Mouse (Mus musculus) limb, embryonic 11.5 days (tissue): ENCODE data around the gene Sbno2. TPM values are rescaled to one million over a fixed set of nuclear protein-coding genes. Genes with fewer than 3 reads are reported as not detected.

Experiments
- ATAC-seq: fragments of 200-750 bp; cut with Nextera tagmentation; 2 replicates; pipeline ENCODE4 v1.8.0; 2017; ENCODE audit warnings: low read depth; ENCODE audit not compliant: insufficient number of reproducible peaks, low FRiP score, low TSS enrichment
- DNase-seq: peaks from one replicate; pipeline ENCODE4 v3.0.0-alpha.2; 2015; ENCODE audit warnings: low spot score
- H3K27ac ChIP-seq: fragments of 300-500 bp; sonication (generic); replicated peaks from 2 replicates; pipeline ENCODE4 v1.5.1; 2014; ENCODE audit warnings: low read depth, mild to moderate bottlenecking, low read length
- H3K27me3 ChIP-seq: fragments of 300-500 bp; sonication (generic); 2 replicates; pipeline ENCODE4 v1.6.1; 2014; ENCODE audit warnings: mild to moderate bottlenecking, low read length, mixed read lengths; ENCODE audit not compliant: control insufficient read depth, insufficient read depth
- H3K36me3 ChIP-seq: fragments of 300-500 bp; sonication (generic); 2 replicates; pipeline ENCODE4 v1.6.1; 2014; ENCODE audit warnings: mild to moderate bottlenecking, low read length, moderate library complexity, mixed read lengths; ENCODE audit not compliant: control insufficient read depth, insufficient read depth
- H3K4me1 ChIP-seq: fragments of 300-500 bp; sonication (generic); 2 replicates; pipeline ENCODE4 v1.6.1; 2014; ENCODE audit warnings: low read length, mixed read lengths; ENCODE audit not compliant: control insufficient read depth, insufficient read depth
- H3K4me2 ChIP-seq: fragments of 300-500 bp; sonication (generic); 2 replicates; pipeline ENCODE4 v1.6.1; 2014; ENCODE audit warnings: low read depth, mild to moderate bottlenecking, moderate library complexity; ENCODE audit not compliant: severe bottlenecking
- H3K4me3 ChIP-seq: fragments of 300-500 bp; sonication (generic); 2 replicates; pipeline ENCODE4 v1.5.1; 2014; ENCODE audit warnings: low read depth, low read length
- H3K9ac ChIP-seq: fragments of 300-500 bp; sonication (generic); 2 replicates; pipeline ENCODE4 v1.6.1; 2014; ENCODE audit warnings: mild to moderate bottlenecking, low read length
- H3K9me3 ChIP-seq: fragments of 300-500 bp; sonication (generic); 2 replicates; pipeline ENCODE4 v1.6.1; 2016; ENCODE audit warnings: low read length; ENCODE audit not compliant: control insufficient read depth
- WGBS: fragments of 180-500 bp; shearing (Covaris S2); extraction: QIAGEN DNeasy Blood & Tissue Kit; methylation state at CpG from one replicate; pipeline ENCODE4 v1.1.7; 2014; 5-methylcytosine and 5-hydroxymethylcytosine counted together
- polyA plus RNA-seq: library from polyadenylated mRNA; unstranded; fragments of >200 nt; fragmentation: Nextera tagmentation; extraction: Ambion mirVana; gene quantifications from 2 replicates; pipeline ENCODE4 v1.2.1, GENCODE M21; 2014

Sbno2 gene
- polyA plus RNA-seq, 1 experiment from 2014 or later, result 8.1 TPM

DNA sequence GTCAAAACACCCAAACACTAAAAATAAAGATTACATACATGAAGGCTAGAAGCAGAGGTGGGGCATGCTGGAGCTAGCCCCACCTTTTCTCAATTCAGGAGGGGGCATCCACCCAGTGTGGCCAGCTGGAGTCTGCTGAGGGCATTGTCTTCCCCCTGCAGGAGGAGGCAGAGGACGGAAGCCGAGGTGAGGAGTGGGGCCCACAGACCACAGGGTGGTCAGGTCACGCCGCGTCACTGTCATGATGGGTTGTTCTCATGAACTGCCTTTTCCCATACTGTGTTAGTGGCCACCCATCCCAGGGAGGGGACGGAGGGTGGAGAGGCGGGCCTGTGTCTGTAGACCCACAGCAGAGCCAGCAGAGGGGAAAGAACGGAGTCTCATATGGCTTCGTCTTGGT lies 75.2 kb downstream of the Sbno2 start:
- 90% methylated on average over 9 of the region's 9 CpGs for WGBS
- Histone ChIP-seq H3K27ac (no peak overlapping the region), H3K36me3 (peaks cover 5% of the 10 kb centered on the region; the same call in 1 of the 2 replicates), H3K9ac (no peak overlapping the region), H3K9me3 (no peaks in the 10 kb centered on the region), H3K27me3 (no peaks in the 10 kb centered on the region), H3K4me3 (no peak overlapping the region), H3K4me1 (no peaks in the 10 kb centered on the region), H3K4me2 (no peak overlapping the region)
- ATAC-seq (no peak), DNase-seq (no peak)

DNA sequence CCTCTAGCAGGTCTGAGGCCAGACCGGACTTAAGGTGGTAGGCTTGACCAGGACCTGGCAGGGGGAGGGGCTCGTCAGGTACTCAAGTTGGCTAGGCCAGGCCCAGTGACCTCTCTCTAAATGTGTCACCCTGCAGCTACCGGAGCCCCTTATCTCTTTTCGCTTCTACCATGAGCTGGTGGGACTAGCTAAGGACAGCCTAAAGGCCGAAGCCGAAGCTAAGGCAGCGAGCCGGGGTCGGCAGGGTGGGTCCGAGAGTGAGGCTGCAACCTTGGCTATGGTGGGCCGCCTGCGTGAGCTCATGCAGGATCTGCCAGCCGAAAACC lies 76.9 kb downstream of the Sbno2 start:
- no peak overlapping the region for H3K4me2 ChIP-seq
- no peak overlapping the region for H3K27ac ChIP-seq
- H3K4me1 ChIP-seq, result no peaks in the 10 kb centered on the region
- no peak overlapping the region for H3K4me3 ChIP-seq
- 93% methylated on average over 13 of the region's 13 CpGs for WGBS
- H3K36me3 ChIP-seq, result peaks cover 4% of the 10 kb centered on the region; the same call in 1 of the 2 replicates
- ATAC-seq (no peak), DNase-seq (no peak)
- H3K9ac ChIP-seq, result no peak overlapping the region
- no peaks in the 10 kb centered on the region for H3K9me3 ChIP-seq
- H3K27me3 ChIP-seq, result no peaks in the 10 kb centered on the region

DNA sequence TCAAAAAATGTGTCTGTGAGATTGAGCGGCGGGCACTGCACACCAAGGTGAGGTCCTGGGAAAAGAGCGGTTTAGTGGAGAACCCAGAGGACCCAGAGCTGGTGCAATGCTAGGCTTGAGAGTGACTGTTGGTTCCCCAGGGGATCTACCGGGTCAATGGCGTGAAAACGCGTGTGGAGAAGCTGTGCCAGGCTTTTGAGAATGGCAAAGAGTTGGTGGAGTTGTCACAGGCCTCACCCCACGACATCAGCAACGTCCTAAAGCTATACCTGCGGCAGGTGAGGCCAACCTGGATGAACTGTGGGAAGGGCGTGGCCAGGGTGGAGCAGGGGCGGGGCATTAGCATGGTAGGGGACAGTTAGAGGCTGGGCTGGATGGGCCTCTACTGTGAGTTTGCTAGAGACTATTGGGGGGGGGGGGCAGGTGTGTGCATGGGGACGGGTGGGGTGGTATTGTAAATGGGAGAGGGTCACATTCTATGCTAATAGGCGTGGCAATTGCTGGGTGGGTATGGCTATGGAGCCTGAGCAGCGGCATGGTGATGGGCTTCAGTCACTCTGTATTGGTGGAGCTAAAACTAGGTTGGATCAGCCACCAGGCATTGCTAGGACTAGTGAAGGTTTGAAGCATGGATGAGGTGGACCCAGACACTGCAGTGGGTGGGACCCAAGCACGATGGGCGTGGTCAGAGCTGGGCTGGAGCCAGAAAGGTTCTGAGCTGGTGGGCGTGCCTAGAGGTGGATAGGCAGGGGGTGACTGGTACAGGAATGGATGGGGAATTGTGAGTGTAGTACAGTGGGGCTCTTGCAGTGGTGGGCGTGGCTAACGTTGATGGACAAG lies 77.5 kb downstream of the Sbno2 start:
- H3K27me3 ChIP-seq, result no peaks in the 10 kb centered on the region
- DNase-seq, result no peak
- no peak for ATAC-seq
- H3K27ac ChIP-seq, result no peak overlapping the region
- H3K36me3 ChIP-seq, result peaks cover 4% of the 10 kb centered on the region; the same call in 1 of the 2 replicates
- H3K4me1 ChIP-seq, result no peaks in the 10 kb centered on the region
- no peak overlapping the region for H3K4me2 ChIP-seq
- 71% methylated on average over 20 of the region's 20 CpGs for WGBS
- no peak overlapping the region for H3K9ac ChIP-seq
- H3K4me3 ChIP-seq, result no peak overlapping the region
- no peaks in the 10 kb centered on the region for H3K9me3 ChIP-seq

DNA sequence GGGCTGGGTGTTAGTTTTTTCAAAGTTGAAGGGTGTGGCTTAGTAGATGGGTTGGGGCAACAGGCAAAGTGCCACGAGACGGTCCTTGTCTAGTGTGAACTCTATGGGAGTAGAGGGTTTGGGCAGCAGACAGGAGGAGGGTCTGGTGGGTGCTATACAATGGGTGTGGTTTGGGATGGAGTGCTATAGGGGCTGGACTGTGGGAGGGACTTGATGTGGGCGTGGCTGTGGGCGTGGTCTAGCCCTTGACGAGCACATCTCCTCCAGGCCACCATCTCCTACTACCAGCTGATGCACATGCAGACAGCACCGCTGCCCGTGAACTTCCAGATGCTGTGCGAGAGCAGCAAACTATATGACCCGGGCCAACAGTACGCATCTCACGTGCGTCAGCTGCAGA lies 79.5 kb downstream of the Sbno2 start:
- Histone ChIP-seq H3K4me2 (no peak overlapping the region), H3K9me3 (no peaks in the 10 kb centered on the region), H3K9ac (no peak overlapping the region), H3K27me3 (no peaks in the 10 kb centered on the region), H3K36me3 (peaks cover 8% of the 10 kb centered on the region; the same call in 1 of the 2 replicates), H3K4me1 (no peaks in the 10 kb centered on the region), H3K27ac (no peak overlapping the region), H3K4me3 (no peak overlapping the region)
- DNase-seq, result no peak
- 61% methylated on average over 12 of the region's 12 CpGs for WGBS
- ATAC-seq, result no peak

DNA sequence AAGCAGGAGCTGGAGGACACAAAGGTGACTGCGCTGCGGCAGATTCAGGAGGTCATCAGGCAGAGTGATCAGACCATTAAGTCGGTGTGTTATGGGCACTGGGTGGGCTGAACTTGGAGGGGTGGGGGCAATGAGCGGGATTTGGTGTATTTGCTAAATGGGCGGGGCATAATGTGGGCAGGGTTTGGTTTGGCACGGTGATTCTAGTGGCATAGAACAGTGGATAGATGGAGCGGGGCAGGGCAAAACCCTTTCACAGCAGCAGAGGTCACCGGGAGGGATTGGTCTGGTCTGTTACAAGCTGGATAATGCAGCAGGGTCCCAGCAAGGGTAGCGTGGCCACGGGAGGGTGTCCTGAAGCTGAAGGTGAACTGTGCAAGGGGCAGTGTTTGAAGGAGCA lies 79.9 kb downstream of the Sbno2 start:
- H3K4me3 ChIP-seq, result no peak overlapping the region
- no peak overlapping the region for H3K9ac ChIP-seq
- 79% methylated on average over 10 of the region's 10 CpGs for WGBS
- H3K36me3 ChIP-seq, result peaks cover 8% of the 10 kb centered on the region; the same call in 1 of the 2 replicates
- H3K27me3 ChIP-seq, result no peaks in the 10 kb centered on the region
- ATAC-seq (no peak), DNase-seq (no peak)
- no peaks in the 10 kb centered on the region for H3K4me1 ChIP-seq
- no peak overlapping the region for H3K27ac ChIP-seq
- no peak overlapping the region for H3K4me2 ChIP-seq
- H3K9me3 ChIP-seq, result no peaks in the 10 kb centered on the region

DNA sequence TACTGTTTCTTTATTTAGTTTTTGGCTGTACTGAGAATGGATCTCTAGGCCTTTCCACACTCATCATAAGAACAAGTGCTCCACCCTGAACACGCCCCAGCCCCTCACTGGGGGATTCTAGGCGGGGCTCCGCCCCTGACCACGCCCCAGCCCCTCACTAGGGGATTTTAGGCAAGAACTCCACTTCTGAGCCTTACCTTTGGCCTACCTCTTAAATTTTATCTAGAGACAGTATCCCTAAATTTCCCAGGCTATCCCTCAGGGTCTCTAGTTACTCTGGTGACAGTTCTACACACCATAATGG lies 80.4 kb downstream of the Sbno2 start:
- Histone ChIP-seq H3K36me3 (peaks cover 8% of the 10 kb centered on the region; the same call in 1 of the 2 replicates), H3K4me3 (no peak overlapping the region), H3K9ac (no peak overlapping the region), H3K27me3 (no peaks in the 10 kb centered on the region), H3K9me3 (no peaks in the 10 kb centered on the region), H3K4me1 (no peaks in the 10 kb centered on the region), H3K27ac (no peak overlapping the region), H3K4me2 (no peak overlapping the region)
- DNase-seq, result no peak
- ATAC-seq, result no peak
- 57% methylated on average over 4 of the region's 4 CpGs for WGBS

DNA sequence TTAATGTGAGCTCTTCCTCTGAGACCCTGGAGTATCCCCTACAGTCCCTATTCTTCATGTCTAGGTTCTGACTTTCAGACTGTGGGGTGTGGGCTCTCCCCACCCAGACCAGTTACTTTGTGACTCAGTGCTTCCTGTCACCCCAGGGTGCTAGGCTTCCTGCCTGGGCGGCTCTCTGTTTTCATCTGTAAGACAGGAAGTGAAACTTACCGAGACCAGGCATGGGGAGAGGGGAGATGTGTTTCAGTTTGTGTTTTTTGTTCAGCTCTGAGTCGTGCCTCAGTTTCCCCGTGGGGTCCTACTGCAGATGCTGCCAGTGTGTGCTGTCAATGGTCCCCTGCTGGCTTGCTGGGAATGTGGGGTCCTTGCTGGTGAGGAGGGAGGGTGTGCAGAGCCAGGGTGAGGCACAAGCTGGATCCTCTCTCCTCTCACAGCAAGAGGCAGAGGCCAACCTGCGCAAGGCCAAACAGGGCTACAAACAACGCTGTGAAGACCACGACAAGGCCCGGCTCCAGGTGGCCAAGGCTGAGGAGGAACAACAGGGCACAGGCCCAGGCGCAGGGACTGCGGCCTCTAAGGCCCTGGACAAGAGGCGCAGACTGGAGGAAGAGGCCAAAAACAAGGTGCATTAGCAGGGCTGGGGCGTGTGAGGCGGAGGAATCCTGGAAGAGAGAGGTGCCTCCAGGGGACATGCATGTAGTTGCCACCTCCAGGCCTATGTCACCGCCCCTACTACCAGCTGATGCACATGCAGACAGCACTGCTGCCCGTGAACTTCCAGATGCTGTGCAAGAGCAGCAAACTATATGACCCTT lies 80.9 kb downstream of the Sbno2 start:
- Histone ChIP-seq H3K4me3 (no peak overlapping the region), H3K27ac (no peak overlapping the region)
- ATAC-seq, result no peak

DNA sequence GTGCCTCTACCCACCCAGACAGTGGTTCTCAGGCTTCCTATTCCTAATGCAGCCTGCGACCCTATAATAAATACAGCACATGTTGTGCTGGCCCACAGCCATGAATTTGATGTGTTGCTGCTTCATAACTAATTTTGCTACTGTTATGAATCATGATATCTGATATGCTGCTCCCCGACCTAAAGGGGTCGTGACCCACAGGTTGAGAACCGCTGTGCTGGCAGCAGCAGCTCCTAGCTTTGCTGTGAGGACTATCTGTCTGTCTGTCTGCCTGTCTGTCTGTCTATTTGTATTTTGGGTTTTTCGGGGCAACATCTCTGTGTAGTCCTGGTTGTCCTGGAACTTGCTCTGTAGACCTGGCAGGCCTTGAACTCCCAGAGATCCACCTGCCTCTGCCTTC lies 81.6 kb downstream of the Sbno2 start:
- ATAC-seq, result no peak
- WGBS, result 89% methylated on average over 5 of the region's 5 CpGs
- Histone ChIP-seq H3K36me3 (peaks cover 7% of the 10 kb centered on the region; the same call in 1 of the 2 replicates), H3K27ac (no peak overlapping the region), H3K9ac (no peak overlapping the region), H3K9me3 (no peaks in the 10 kb centered on the region), H3K27me3 (no peaks in the 10 kb centered on the region), H3K4me3 (no peak overlapping the region), H3K4me2 (no peak overlapping the region), H3K4me1 (peaks cover 10% of the 10 kb centered on the region)
- DNase-seq, result no peak

More for the DNA sequence above, 80.9 kb downstream of the Sbno2 start:
- DNase-seq, result no peak
- H3K36me3 ChIP-seq, result peaks cover 8% of the 10 kb centered on the region; the same call in 1 of the 2 replicates
- H3K4me2 ChIP-seq, result no peak overlapping the region
- H3K9ac ChIP-seq, result no peak overlapping the region
- peaks cover 4% of the 10 kb centered on the region for H3K4me1 ChIP-seq
- H3K27me3 ChIP-seq, result no peaks in the 10 kb centered on the region
- 80% methylated on average over 15 of the region's 15 CpGs for WGBS
- H3K9me3 ChIP-seq, result no peaks in the 10 kb centered on the region
